In genomic region chr13:20799772-20800171, GRCm38 (mm10) we compare ENCODE assay signal across 17 mouse cellular contexts. TPM values are rescaled to one million over a fixed set of nuclear protein-coding genes. Genes with fewer than 3 reads are reported as not detected.
"Had no signal": no experiment of that assay in that cellular context is flagged by ENCODE, and none has a peak within 500 bp of the region (broad histone marks: within the 10 kb centered on the region; RNA-seq: fewer than 3 reads in every experiment).

No protein-coding gene starts in this region.

- H3K9me3 ChIP-seq: liver, embryonic 13.5 days; liver, embryonic 15.5 days; megakaryocyte, embryonic 14.5 days; midbrain, embryonic 13.5 days; midbrain, embryonic 15.5 days; neural tube, embryonic 12.5 days; stomach, embryonic 15.5 days had no signal

- H3K4me2 ChIP-seq: liver, embryonic 13.5 days; liver, embryonic 15.5 days; lung, embryonic 14.5 days; midbrain, embryonic 11.5 days; midbrain, embryonic 13.5 days; midbrain, embryonic 15.5 days; neural tube, embryonic 12.5 days; stomach, embryonic 15.5 days had no signal

- H3K27me3 ChIP-seq: liver, embryonic 13.5 days; liver, embryonic 15.5 days; megakaryocyte, embryonic 14.5 days; midbrain, embryonic 13.5 days; midbrain, embryonic 15.5 days; neural tube, embryonic 12.5 days; stomach, embryonic 15.5 days had no signal

- DNase-seq: liver, embryonic 13.5 days; lung, adult 18-20 months; lung, postnatal 10 days; lung, postnatal 4 days; right cerebral cortex, postnatal 14 days; thymus, postnatal 14 days; thymus, postnatal 36 days had no signal

- H3K36me3 ChIP-seq: liver, embryonic 13.5 days; liver, embryonic 15.5 days; midbrain, embryonic 13.5 days; midbrain, embryonic 15.5 days; neural tube, embryonic 12.5 days; stomach, embryonic 15.5 days had no signal

- H3K4me3 ChIP-seq: liver, embryonic 13.5 days; liver, embryonic 15.5 days; megakaryocyte, embryonic 14.5 days; midbrain, embryonic 13.5 days; midbrain, embryonic 15.5 days; neural tube, embryonic 12.5 days; stomach, embryonic 15.5 days had no signal

- H3K9ac ChIP-seq: liver, embryonic 13.5 days; liver, embryonic 15.5 days; lung, embryonic 14.5 days; midbrain, embryonic 13.5 days; midbrain, embryonic 15.5 days; neural tube, embryonic 12.5 days; stomach, embryonic 15.5 days had no signal

- H3K27ac ChIP-seq: liver, embryonic 13.5 days; liver, embryonic 15.5 days; midbrain, embryonic 13.5 days; midbrain, embryonic 15.5 days; neural tube, embryonic 12.5 days; stomach, embryonic 15.5 days; stomach, postnatal 0 days had no signal

- ATAC-seq: midbrain, embryonic 13.5 days; midbrain, embryonic 15.5 days had no signal

- H3K4me1 ChIP-seq: liver, embryonic 13.5 days; megakaryocyte, embryonic 14.5 days; midbrain, embryonic 13.5 days; midbrain, embryonic 15.5 days; neural tube, embryonic 12.5 days; stomach, embryonic 15.5 days had no signal

RNA-seq across cellular contexts. Expression of gene Aoah, which starts 5.9 kb away (rescaled TPM):
- polyA plus RNA-seq: neural tube, embryonic 14.5 days had no signal
